Mouse (Mus musculus) liver, adult 2 months (tissue): ENCODE results near the gene Klf13.

Experiments
- CTCF ChIP-seq: fragments of 200-500 bp; IDR thresholded peaks from 2 replicates; pipeline ENCODE4 v1.5.1; 2011; ENCODE audit warnings: low read depth, low read length, control low read depth
- POLR2A ChIP-seq: fragments of 200-500 bp; IDR thresholded peaks from 2 replicates; pipeline ENCODE4 v1.6.1; 2011; ENCODE audit warnings: low read length, control low read depth; ENCODE audit not compliant: insufficient read depth; ENCODE audit errors: extremely low read depth

GRCm38 (mm10) chr7:63912924-63913723, 25.6 kb downstream of the Klf13 start:
- no peak for TF ChIP-seq CTCF
- no peak for TF ChIP-seq POLR2A
